9 mouse cellular contexts compared by ENCODE assay signal in the genomic region with DNA sequence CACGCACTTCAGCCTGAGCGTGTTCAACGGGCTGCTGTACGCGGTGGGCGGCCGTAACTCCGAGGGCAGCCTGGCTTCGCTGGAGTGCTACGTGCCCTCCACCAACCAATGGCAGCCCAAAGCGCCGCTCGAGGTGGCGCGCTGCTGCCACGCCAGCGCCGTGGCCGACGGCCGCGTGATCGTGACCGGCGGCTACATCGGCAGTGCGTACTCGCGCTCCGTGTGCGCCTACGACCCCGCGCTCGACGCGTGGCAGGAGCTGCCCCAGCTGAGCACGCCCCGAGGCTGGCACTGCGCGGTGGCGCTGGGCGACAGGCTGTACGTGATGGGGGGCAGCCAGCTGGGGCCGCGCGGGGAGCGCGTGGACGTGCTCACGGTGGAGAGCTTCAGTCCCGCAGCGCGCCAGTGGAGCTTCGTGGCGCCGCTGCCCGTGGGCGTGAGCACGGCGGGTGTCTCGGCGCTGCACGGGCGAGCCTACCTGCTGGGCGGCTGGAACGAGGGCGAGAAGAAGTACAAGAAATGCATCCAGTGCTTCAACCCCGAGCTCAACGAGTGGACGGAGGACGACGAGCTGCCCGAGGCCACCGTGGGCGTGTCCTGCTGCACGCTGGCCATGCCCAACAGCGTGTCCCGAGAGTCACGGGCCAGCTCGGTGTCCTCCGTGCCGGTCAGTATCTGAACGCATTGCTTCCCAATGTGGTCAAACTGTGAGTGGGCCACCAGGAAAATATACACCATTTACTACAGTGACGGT. TPM values are rescaled to one million over a fixed set of nuclear protein-coding genes. Genes with fewer than 3 reads are reported as not detected.
DNase-seq lines count a peak whose midpoint lies in the region; ATAC-seq and TF ChIP-seq lines count a peak whose summit lies in the region.
"Had no signal": no experiment of that assay in that cellular context is flagged by ENCODE, and none has a peak within 500 bp of the region (broad histone marks: within the 10 kb centered on the region; RNA-seq: fewer than 3 reads in every experiment).

No protein-coding gene starts in this region.

- TF ChIP-seq POLR2A in spleen, adult 2 months (IDR thresholded peaks at IDR 0.05; ENCODE audit: low read depth, low read length), result no peak

- DNase-seq in gastrocnemius, postnatal 14 days, result peak; percentile 34
- no peak for DNase-seq in gastrocnemius, adult 18-20 months (ENCODE audit: low spot score)
- peak; percentile 76 for DNase-seq in embryo, embryonic 11 days
- peak; percentile 78 for DNase-seq in midbrain, postnatal 0 days (ENCODE audit: low spot score)
- DNase-seq in spleen, adult 2 months (ENCODE audit: low read depth in 1 of 2, low spot score in 2 of 2), result peak in 1 of 2 experiments; percentile 8

- no peak overlapping the region for H3K27ac ChIP-seq in heart, embryonic 12.5 days (ENCODE audit: poor library complexity, severe bottlenecking)
- H3K27ac ChIP-seq in kidney, embryonic 16.5 days (ENCODE audit: low read length), result no peak overlapping the region
- H3K27ac ChIP-seq in limb, embryonic 15.5 days, result no peak overlapping the region
- no peak overlapping the region; the same call in 1 of the 2 replicates for H3K27ac ChIP-seq in midbrain, postnatal 0 days (ENCODE audit: low read depth, low read length)
- no peak overlapping the region for H3K27ac ChIP-seq in spleen, adult 2 months (ENCODE audit: insufficient read depth, low read length)

- H3K4me2 ChIP-seq in heart, embryonic 12.5 days, result peak overlapping the region; percentile 90
- H3K4me2 ChIP-seq in kidney, embryonic 16.5 days (replicated peaks; ENCODE audit: low read depth, low read length), result peak overlapping the region; percentile 100
- peak overlapping the region; percentile 100 for H3K4me2 ChIP-seq in limb, embryonic 15.5 days
- H3K4me2 ChIP-seq in midbrain, postnatal 0 days (ENCODE audit: low read depth, low read length, poor library complexity, severe bottlenecking), result peak overlapping the region; percentile 98

- no peak for TF ChIP-seq CTCF in midbrain, postnatal 0 days (IDR thresholded peaks at IDR 0.05)
- TF ChIP-seq CTCF in spleen, adult 2 months (IDR thresholded peaks at IDR 0.05; ENCODE audit: extremely low read depth, insufficient read depth, insufficient read length, insufficient replicate concordance), result no peak

- peaks cover 13% of the 10 kb centered on the region for H3K36me3 ChIP-seq in heart, embryonic 12.5 days
- no peaks in the 10 kb centered on the region for H3K36me3 ChIP-seq in kidney, embryonic 16.5 days (ENCODE audit: insufficient read depth, low read length)
- no peaks in the 10 kb centered on the region for H3K36me3 ChIP-seq in limb, embryonic 15.5 days
- H3K36me3 ChIP-seq in midbrain, postnatal 0 days (ENCODE audit: insufficient read depth, low read length), result no peaks in the 10 kb centered on the region
- no peaks in the 10 kb centered on the region for H3K36me3 ChIP-seq in spleen, adult 2 months (ENCODE audit: control insufficient read depth, insufficient read depth, low read length)

- peaks cover 16% of the 10 kb centered on the region for H3K4me1 ChIP-seq in heart, embryonic 12.5 days (replicated peaks)
- H3K4me1 ChIP-seq in kidney, embryonic 16.5 days (ENCODE audit: insufficient read depth, low read length), result no peaks in the 10 kb centered on the region
- H3K4me1 ChIP-seq in limb, embryonic 15.5 days, result peaks cover 10% of the 10 kb centered on the region
- H3K4me1 ChIP-seq in midbrain, postnatal 0 days (ENCODE audit: insufficient read depth, low read length), result no peaks in the 10 kb centered on the region
- peaks cover 9% of the 10 kb centered on the region; the same call in 1 of the 2 replicates for H3K4me1 ChIP-seq in spleen, adult 2 months (ENCODE audit: control insufficient read depth, insufficient read depth, insufficient read length)

- peak overlapping the region; percentile 78 for H3K9ac ChIP-seq in heart, embryonic 12.5 days
- peak overlapping the region; percentile 67 for H3K9ac ChIP-seq in kidney, embryonic 16.5 days (replicated peaks; ENCODE audit: low read length)
- peak overlapping the region; percentile 44 for H3K9ac ChIP-seq in limb, embryonic 15.5 days
- H3K9ac ChIP-seq in midbrain, postnatal 0 days (replicated peaks; ENCODE audit: low read length, poor library complexity, severe bottlenecking), result peak overlapping the region; percentile 61

- ATAC-seq in heart, embryonic 12.5 days (ENCODE audit: insufficient number of reproducible peaks, low FRiP score), result peak; percentile 74
- peak; percentile 86 for ATAC-seq in kidney, embryonic 16.5 days (ENCODE audit: low FRiP score, low TSS enrichment)
- ATAC-seq in limb, embryonic 15.5 days (ENCODE audit: insufficient number of reproducible peaks, low FRiP score, low TSS enrichment, low read depth), result no peak
- peak; percentile 95 for ATAC-seq in midbrain, postnatal 0 days (ENCODE audit: low FRiP score)

- H3K4me3 ChIP-seq in heart, embryonic 12.5 days, result peak overlapping the region; percentile 52
- peak overlapping the region; percentile 56 for H3K4me3 ChIP-seq in kidney, embryonic 16.5 days (ENCODE audit: low read length)
- H3K4me3 ChIP-seq in limb, embryonic 15.5 days, result peak overlapping the region; percentile 58
- peak overlapping the region; percentile 62 for H3K4me3 ChIP-seq in midbrain, postnatal 0 days (ENCODE audit: low read depth, low read length)
- peak overlapping the region; percentile 61 for H3K4me3 ChIP-seq in spleen, adult 2 months (ENCODE audit: extremely low read depth, insufficient read depth, insufficient read length)

- no peaks in the 10 kb centered on the region for H3K27me3 ChIP-seq in heart, embryonic 12.5 days (replicated peaks)
- H3K27me3 ChIP-seq in kidney, embryonic 16.5 days (ENCODE audit: insufficient read depth, low read length), result no peaks in the 10 kb centered on the region; the same call in 1 of the 2 replicates
- peaks cover 8% of the 10 kb centered on the region for H3K27me3 ChIP-seq in limb, embryonic 15.5 days
- H3K27me3 ChIP-seq in midbrain, postnatal 0 days (ENCODE audit: insufficient read depth, low read length), result 0 out of 2 replicates have a peak, but pooled peaks cover 6% of the 10 kb centered on the region
- H3K27me3 ChIP-seq in spleen, adult 2 months (ENCODE audit: control insufficient read depth, insufficient read depth, low read length), result peaks cover 7% of the 10 kb centered on the region

- 1% methylated on average over 85 of the region's 85 CpGs for WGBS in heart, embryonic 12.5 days
- WGBS in kidney, embryonic 16.5 days, result under 1% methylated on average over 76 of the region's 85 CpGs
- WGBS in limb, embryonic 15.5 days, result under 1% methylated on average over 84 of the region's 85 CpGs
- WGBS in midbrain, postnatal 0 days, result under 1% methylated on average over 79 of the region's 85 CpGs
- WGBS in spleen, adult 2 months, result under 1% methylated on average over 84 of the region's 85 CpGs

- no peaks in the 10 kb centered on the region for H3K9me3 ChIP-seq in heart, embryonic 12.5 days (replicated peaks)
- no peaks in the 10 kb centered on the region for H3K9me3 ChIP-seq in kidney, embryonic 16.5 days (ENCODE audit: low read length)
- no peaks in the 10 kb centered on the region for H3K9me3 ChIP-seq in limb, embryonic 15.5 days
- no peaks in the 10 kb centered on the region for H3K9me3 ChIP-seq in midbrain, postnatal 0 days (ENCODE audit: low read length)

- intact Hi-C loops in gastrocnemius, postnatal 14 days (cut with DNase I; ENCODE audit: low total_unique reads), result no loop called here

RNA-seq across cellular contexts. Expression of gene Klhl31, which starts 19.1 kb away (rescaled TPM):
- 100 to 1,000 TPM; 489 to 543 TPM for total RNA-seq in gastrocnemius, postnatal 14 days (2021)
- 100 to 1,000 TPM; 577 to 615 TPM for total RNA-seq in gastrocnemius, adult 18-20 months (2021)
- 59.4 and 62.3 TPM in 2 replicates for polyA plus RNA-seq in heart, embryonic 12.5 days (2016; fragmentation: Nextera tagmentation; extraction: Ambion mirVana)
- polyA plus RNA-seq in kidney, embryonic 16.5 days (2015; fragmentation: Nextera tagmentation; extraction: Ambion mirVana), result 0.92 and 0.98 TPM in 2 replicates
- polyA plus RNA-seq in limb, embryonic 15.5 days (2015; fragmentation: Nextera tagmentation; extraction: Ambion mirVana), result 10.3 and 30.3 TPM in 2 replicates
- 0.05 TPM in 2 replicates for total RNA-seq in midbrain, postnatal 0 days (2014; rRNA removed)
- 0.11 and 0.12 TPM in 2 replicates for polyA plus RNA-seq in midbrain, postnatal 0 days (2015; fragmentation: Nextera tagmentation; extraction: Ambion mirVana)
- polyA plus RNA-seq in spleen, adult 2 months (2012; rRNA removed), result not detected in 2 replicates
- total RNA-seq: MEL had no signal
